In the genomic region with DNA sequence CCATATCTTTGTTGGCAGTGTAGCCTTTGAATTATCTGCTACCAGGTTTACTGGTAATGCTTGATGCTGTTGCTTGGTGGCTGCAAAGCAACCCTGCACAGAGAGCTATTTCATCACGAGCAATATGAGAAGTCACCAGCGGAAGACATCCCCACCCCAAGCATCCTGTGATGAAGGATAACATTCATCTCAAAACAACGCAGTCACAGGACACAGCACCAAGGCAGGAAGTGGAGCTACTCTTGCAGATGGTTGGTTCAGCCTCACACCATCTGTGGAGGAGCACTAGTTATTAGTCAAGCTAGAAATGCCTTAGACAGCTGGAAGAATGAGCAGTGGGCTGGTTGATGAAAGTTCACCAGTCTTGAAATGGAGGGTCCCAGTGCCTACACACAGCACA, we compare ENCODE assay signal across 12 mouse cellular contexts.
DNase-seq lines count a peak whose midpoint lies in the region; ATAC-seq and TF ChIP-seq lines count a peak whose summit lies in the region.
"Had no signal": no experiment of that assay in that cellular context is flagged by ENCODE, and none has a peak within 500 bp of the region (broad histone marks: within the 10 kb centered on the region; RNA-seq: fewer than 3 reads in every experiment).

No protein-coding gene starts in this region.

- no peak for TF ChIP-seq POLR2A in cerebellum, adult 2 months (IDR thresholded peaks at IDR 0.05; ENCODE audit: borderline replicate concordance, insufficient read depth, low read length)

- H3K4me1 ChIP-seq in cerebellum, adult 2 months (ENCODE audit: control insufficient read depth, insufficient read depth, low read length): no peaks in the 10 kb centered on the region
- H3K4me1 ChIP-seq in limb, embryonic 10.5 days: no peaks in the 10 kb centered on the region
- H3K4me1 ChIP-seq: limb, embryonic 12.5 days; neural tube, embryonic 12.5 days had no signal

- no peaks in the 10 kb centered on the region for H3K27me3 ChIP-seq in cerebellum, adult 2 months (ENCODE audit: control insufficient read depth, insufficient read depth, low read length)
- no peaks in the 10 kb centered on the region for H3K27me3 ChIP-seq in limb, embryonic 10.5 days (ENCODE audit: low read depth, poor library complexity, severe bottlenecking)
- H3K27me3 ChIP-seq: hindbrain, embryonic 12.5 days; limb, embryonic 12.5 days; neural tube, embryonic 12.5 days had no signal

- H3K27ac ChIP-seq in cerebellum, adult 2 months (ENCODE audit: insufficient read depth, low read length): no peak overlapping the region
- H3K27ac ChIP-seq in limb, embryonic 10.5 days: no peak overlapping the region
- H3K27ac ChIP-seq: hindbrain, embryonic 12.5 days; limb, embryonic 12.5 days; macrophage; neural tube, embryonic 12.5 days had no signal

- H3K36me3 ChIP-seq in limb, embryonic 10.5 days: no peaks in the 10 kb centered on the region
- H3K36me3 ChIP-seq: hindbrain, embryonic 12.5 days; limb, embryonic 12.5 days; neural tube, embryonic 12.5 days had no signal

- H3K4me3 ChIP-seq in cerebellum, adult 2 months (replicated peaks; ENCODE audit: insufficient read depth, low read depth, low read length): no peak overlapping the region
- H3K4me3 ChIP-seq in limb, embryonic 10.5 days: no peak overlapping the region
- H3K4me3 ChIP-seq: hindbrain, embryonic 12.5 days; limb, embryonic 12.5 days; neural tube, embryonic 12.5 days had no signal

- WGBS in cerebellum, adult 2 months: 90% methylated on average over 3 of the region's 3 CpGs
- 88% methylated on average over 3 of the region's 3 CpGs for WGBS in limb, embryonic 10.5 days

- no peaks in the 10 kb centered on the region for H3K9me3 ChIP-seq in limb, embryonic 10.5 days (replicated peaks)
- H3K9me3 ChIP-seq: hindbrain, embryonic 12.5 days; limb, embryonic 12.5 days; neural tube, embryonic 12.5 days had no signal

- no peak for TF ChIP-seq CTCF in cerebellum, adult 2 months (IDR thresholded peaks at IDR 0.05; ENCODE audit: borderline replicate concordance, insufficient read depth, low read depth, low read length)

- intact Hi-C loops in heart, postnatal 10 days (cut with DNase I): no loop called here
- intact Hi-C loops in left cerebral cortex, postnatal 4 days (cut with DNase I): no loop called here

- peak; percentile 27 to 65 for DNase-seq in heart, adult 9 months (ENCODE audit: low spot score in 2 of 2)
- no peak for DNase-seq in heart, postnatal 10 days
- DNase-seq in T-cell, adult 2 months (ENCODE audit: low spot score): peak; percentile 90
- DNase-seq in thymus, postnatal 0 days (ENCODE audit: low spot score): peak; percentile 60
- no peak for DNase-seq in cerebellum, adult 2 months
- DNase-seq in limb, embryonic 10.5 days (ENCODE audit: low spot score): no peak
- DNase-seq in left cerebral cortex, postnatal 4 days: no peak

- peak; percentile 56 for ATAC-seq in megakaryocyte progenitor cell, adult 5-6 weeks (replicated peaks; ENCODE audit: poor library complexity)

Comparison
In these comparisons a context has a peak if more than half of its experiments do, and no peak if none do; other contexts are left out.
1. DNase-seq: peak in heart, adult 9 months (2 of 2), T-cell, adult 2 months (single experiment) and thymus, postnatal 0 days (single experiment); none in heart, postnatal 10 days (0 of 2), cerebellum, adult 2 months (0 of 2), limb, embryonic 10.5 days (single experiment) and left cerebral cortex, postnatal 4 days (single experiment).